Mouse (Mus musculus): ENCODE data around the gene Satb1. TPM values are rescaled to one million over a fixed set of nuclear protein-coding genes. Genes with fewer than 3 reads are reported as not detected.

The Satb1 gene
- polyA plus RNA-seq, 1 experiment: 43.7 TPM

DNA sequence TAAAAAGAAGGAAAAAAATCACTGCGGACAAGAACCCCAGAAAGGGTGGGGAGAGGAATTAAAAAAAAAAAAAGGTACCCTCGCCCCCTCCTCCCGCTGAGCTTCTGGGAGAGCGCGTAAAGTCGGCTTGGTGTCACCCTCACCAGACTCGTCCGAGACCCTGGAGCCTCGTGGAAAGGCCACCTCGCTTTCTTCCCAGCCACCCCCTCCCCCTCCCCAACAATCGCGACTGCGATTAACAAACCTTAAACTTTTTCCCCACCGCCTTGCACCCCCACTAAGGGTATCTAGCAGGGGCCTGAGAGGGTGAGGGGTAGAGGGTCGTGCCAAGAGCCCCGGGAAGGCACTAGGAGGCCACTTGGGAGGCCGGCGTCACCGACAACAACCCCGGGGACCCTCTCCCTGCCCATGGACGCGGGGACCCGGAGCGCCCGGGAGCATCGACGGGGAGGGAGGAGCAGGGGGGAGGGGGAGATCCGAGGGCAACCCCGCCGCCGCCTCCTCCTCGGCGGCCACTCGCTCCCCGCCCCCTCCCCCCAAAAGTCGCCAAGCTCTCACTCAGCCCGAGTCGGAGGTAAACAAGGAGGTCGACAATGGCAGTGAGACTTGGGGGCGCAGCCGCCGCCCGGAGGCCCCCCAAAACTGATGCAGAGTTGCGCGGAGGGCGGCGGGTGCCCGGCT is 20.7 kb downstream of the Satb1 start:
- Histone ChIP-seq H3K4me3 (ENCODE audit: extremely low read depth, insufficient read depth, insufficient read length) (peak overlapping the region; percentile 83), H3K4me1 (ENCODE audit: control insufficient read depth, insufficient read depth, insufficient read length) (peaks cover 2% of the 10 kb centered on the region), H3K36me3 (ENCODE audit: control insufficient read depth, insufficient read depth, low read length) (peaks cover 3% of the 10 kb centered on the region; the same call in 1 of the 2 replicates), H3K27ac (ENCODE audit: insufficient read depth, low read length) (peak overlapping the region; percentile 92), H3K27me3 (ENCODE audit: control insufficient read depth, insufficient read depth, low read length) (no peaks in the 10 kb centered on the region)
- whole genome bisulfite sequencing: 1% methylated on average over 45 of the region's 48 CpGs
- TF ChIP-seq POLR2A (IDR thresholded peaks at IDR 0.05; ENCODE audit: low read depth, low read length) (no peak), CTCF (IDR thresholded peaks at IDR 0.05; ENCODE audit: extremely low read depth, insufficient read depth, insufficient read length, insufficient replicate concordance) (no peak)
- DNase-seq (ENCODE audit: low read depth in 1 of 2, low spot score in 2 of 2): no peak

- DNase-seq (ENCODE audit: low read depth in 1 of 2, low spot score in 2 of 2): no peak
- no peak for TF ChIP-seq POLR2A (IDR thresholded peaks at IDR 0.05; ENCODE audit: low read depth, low read length)
- TF ChIP-seq CTCF (IDR thresholded peaks at IDR 0.05; ENCODE audit: extremely low read depth, insufficient read depth, insufficient read length, insufficient replicate concordance): no peak
- Histone ChIP-seq H3K4me3 (ENCODE audit: extremely low read depth, insufficient read depth, insufficient read length) (peak overlapping the region; percentile 83), H3K36me3 (ENCODE audit: control insufficient read depth, insufficient read depth, low read length) (peaks cover 3% of the 10 kb centered on the region; the same call in 1 of the 2 replicates), H3K27me3 (ENCODE audit: control insufficient read depth, insufficient read depth, low read length) (no peaks in the 10 kb centered on the region), H3K27ac (ENCODE audit: insufficient read depth, low read length) (peak overlapping the region; percentile 92), H3K4me1 (ENCODE audit: control insufficient read depth, insufficient read depth, insufficient read length) (peaks cover 2% of the 10 kb centered on the region)
- 2% methylated on average over 11 of the region's 11 CpGs for WGBS
Observed at GRCm38 (mm10) chr17:51811911-51812260, 21.2 kb downstream of the Satb1 start.

DNA sequence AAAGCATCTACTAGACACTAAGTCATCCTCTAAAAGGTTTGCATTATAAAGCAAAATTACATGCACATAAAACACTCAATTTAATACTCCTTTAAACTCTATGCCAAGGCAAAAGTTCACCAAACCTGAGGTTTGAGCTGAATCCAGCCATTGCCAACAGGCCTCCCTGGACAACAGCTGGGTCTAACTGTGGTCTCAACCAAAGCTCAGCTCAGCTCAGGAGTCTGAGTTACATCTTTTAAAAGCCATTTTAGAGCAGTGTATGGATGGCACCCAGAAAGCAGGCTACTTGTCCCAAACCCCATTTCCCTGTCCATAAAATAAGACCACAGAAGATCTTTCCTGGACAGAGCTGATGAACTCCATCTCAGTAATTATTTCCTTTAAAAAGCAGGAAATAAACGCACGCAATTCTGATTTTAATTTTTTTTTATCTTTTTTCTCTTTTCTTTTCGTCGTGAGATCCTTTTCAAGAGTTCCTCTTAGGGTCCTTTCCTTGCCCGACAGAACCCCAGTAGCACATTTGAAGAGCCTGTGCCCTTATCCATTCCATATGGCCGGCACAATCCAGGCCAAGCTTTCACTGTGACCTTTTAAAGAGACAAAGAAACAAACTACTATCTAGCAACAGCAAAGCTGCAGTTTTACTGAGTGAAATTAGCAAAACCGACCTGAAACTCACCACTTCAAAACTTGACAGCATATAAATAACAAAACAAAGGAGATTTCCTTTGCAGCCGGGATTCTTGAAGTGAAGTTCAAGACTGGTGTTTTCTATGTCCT is 21.8 kb downstream of the Satb1 start:
- peak overlapping the region; percentile 68 for H3K27ac ChIP-seq (ENCODE audit: insufficient read depth, low read length)
- peaks cover 2% of the 10 kb centered on the region for H3K4me1 ChIP-seq (ENCODE audit: control insufficient read depth, insufficient read depth, insufficient read length)
- DNase-seq (ENCODE audit: low read depth in 1 of 2, low spot score in 2 of 2): peak in 1 of 2 experiments; percentile 29
- H3K27me3 ChIP-seq (ENCODE audit: control insufficient read depth, insufficient read depth, low read length): no peaks in the 10 kb centered on the region
- H3K36me3 ChIP-seq (ENCODE audit: control insufficient read depth, insufficient read depth, low read length): peaks cover 6% of the 10 kb centered on the region
- no peak overlapping the region for H3K4me3 ChIP-seq (ENCODE audit: extremely low read depth, insufficient read depth, insufficient read length)
- TF ChIP-seq POLR2A (IDR thresholded peaks at IDR 0.05; ENCODE audit: low read depth, low read length) (no peak), CTCF (IDR thresholded peaks at IDR 0.05; ENCODE audit: extremely low read depth, insufficient read depth, insufficient read length, insufficient replicate concordance) (no peak)
- 6% methylated on average over 8 of the region's 8 CpGs for WGBS

- DNase-seq (ENCODE audit: low read depth in 1 of 2, low spot score in 2 of 2): no peak
- no peak for TF ChIP-seq POLR2A (IDR thresholded peaks at IDR 0.05; ENCODE audit: low read depth, low read length)
- no peak for TF ChIP-seq CTCF (IDR thresholded peaks at IDR 0.05; ENCODE audit: extremely low read depth, insufficient read depth, insufficient read length, insufficient replicate concordance)
- Histone ChIP-seq H3K36me3 (ENCODE audit: control insufficient read depth, insufficient read depth, low read length) (peaks cover 28% of the 10 kb centered on the region), H3K4me1 (ENCODE audit: control insufficient read depth, insufficient read depth, insufficient read length) (peaks cover 2% of the 10 kb centered on the region; the same call in 1 of the 2 replicates), H3K4me3 (ENCODE audit: extremely low read depth, insufficient read depth, insufficient read length) (no peak overlapping the region), H3K27ac (ENCODE audit: insufficient read depth, low read length) (peak overlapping the region; percentile 33; the same call in 1 of the 2 replicates), H3K27me3 (ENCODE audit: control insufficient read depth, insufficient read depth, low read length) (no peaks in the 10 kb centered on the region)
- 82% methylated on average over 5 of the region's 5 CpGs for whole genome bisulfite sequencing
Observed at GRCm38 (mm10) chr17:51807429-51807828, 25.7 kb downstream of the Satb1 start.

DNA sequence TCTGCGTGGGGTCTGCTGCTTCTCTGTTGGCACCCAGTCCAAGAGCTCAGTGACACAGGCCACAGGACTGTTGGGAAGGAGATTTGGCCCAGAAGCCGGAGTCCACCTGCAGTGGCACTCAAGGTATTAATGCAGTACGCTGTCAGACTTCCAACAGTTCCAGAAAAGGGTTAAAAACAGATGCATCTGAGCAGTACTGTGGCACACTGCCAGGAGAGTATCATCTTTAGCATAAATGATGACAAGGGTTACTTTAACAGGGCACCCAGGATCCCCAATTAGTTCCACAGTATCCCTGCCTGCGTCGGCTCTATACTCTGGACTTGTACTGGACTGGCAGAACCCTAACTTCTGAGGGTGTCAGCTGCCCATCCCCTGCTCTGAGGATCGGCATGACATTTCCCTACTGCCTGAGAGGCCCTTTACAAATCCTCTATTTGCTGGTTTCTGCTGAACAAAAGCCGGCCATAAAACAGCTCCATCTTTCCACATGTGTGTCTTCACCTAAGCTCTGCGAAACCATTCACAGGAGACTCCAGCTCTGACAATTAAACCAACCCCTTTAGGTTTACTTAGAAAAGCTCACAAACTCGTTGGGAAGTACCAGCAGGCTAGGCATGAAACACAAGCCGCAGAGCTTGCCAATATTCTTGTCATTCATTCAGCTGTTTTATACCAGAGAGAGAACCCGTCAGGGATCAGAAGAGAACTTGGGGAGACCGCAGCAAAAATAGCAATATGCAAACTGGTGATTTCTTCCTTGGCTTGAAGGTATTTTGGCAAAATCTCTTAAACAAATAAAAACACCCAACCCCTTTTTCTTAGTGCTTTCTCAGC is 26.7 kb downstream of the Satb1 start:
- 72% methylated on average over 12 of the region's 12 CpGs for WGBS
- peak overlapping the region; percentile 57 for H3K27ac ChIP-seq (ENCODE audit: insufficient read depth, low read length)

GRCm38 (mm10) chr17:51800208-51800607 is 32.9 kb downstream of the Satb1 start:
- DNase-seq (ENCODE audit: low read depth in 1 of 2, low spot score in 2 of 2): no peak
- TF ChIP-seq CTCF (IDR thresholded peaks at IDR 0.05; ENCODE audit: extremely low read depth, insufficient read depth, insufficient read length, insufficient replicate concordance) (no peak), POLR2A (IDR thresholded peaks at IDR 0.05; ENCODE audit: low read depth, low read length) (no peak)
- WGBS: 76% methylated on average over 6 of the region's 6 CpGs

More for the DNA sequence above, 26.7 kb downstream of the Satb1 start:
- Histone ChIP-seq H3K4me1 (ENCODE audit: control insufficient read depth, insufficient read depth, insufficient read length) (peaks cover 2% of the 10 kb centered on the region; the same call in 1 of the 2 replicates), H3K27me3 (ENCODE audit: control insufficient read depth, insufficient read depth, low read length) (no peaks in the 10 kb centered on the region), H3K36me3 (ENCODE audit: control insufficient read depth, insufficient read depth, low read length) (peaks cover 36% of the 10 kb centered on the region), H3K4me3 (ENCODE audit: extremely low read depth, insufficient read depth, insufficient read length) (no peak overlapping the region)
- DNase-seq (ENCODE audit: low read depth in 1 of 2, low spot score in 2 of 2): no peak
- TF ChIP-seq POLR2A (IDR thresholded peaks at IDR 0.05; ENCODE audit: low read depth, low read length): no peak
- no peak for TF ChIP-seq CTCF (IDR thresholded peaks at IDR 0.05; ENCODE audit: extremely low read depth, insufficient read depth, insufficient read length, insufficient replicate concordance)

More at GRCm38 (mm10) chr17:51800208-51800607, 32.9 kb downstream of the Satb1 start:
- Histone ChIP-seq H3K4me3 (ENCODE audit: extremely low read depth, insufficient read depth, insufficient read length) (no peak overlapping the region), H3K36me3 (ENCODE audit: control insufficient read depth, insufficient read depth, low read length) (peaks cover 30% of the 10 kb centered on the region), H3K27ac (ENCODE audit: insufficient read depth, low read length) (no peak overlapping the region), H3K27me3 (ENCODE audit: control insufficient read depth, insufficient read depth, low read length) (no peaks in the 10 kb centered on the region), H3K4me1 (ENCODE audit: control insufficient read depth, insufficient read depth, insufficient read length) (no peaks in the 10 kb centered on the region)
